ENCODE assay signal across 12 mouse cellular contexts in genomic region chr8:69396196-69396595, GRCm38 (mm10). TPM values are rescaled to one million over a fixed set of nuclear protein-coding genes. Genes with fewer than 3 reads are reported as not detected.
DNase-seq lines count a peak whose midpoint lies in the region; ATAC-seq and TF ChIP-seq lines count a peak whose summit lies in the region.
"Had no signal": no experiment of that assay in that cellular context is flagged by ENCODE, and none has a peak within 500 bp of the region (broad histone marks: within the 10 kb centered on the region; RNA-seq: fewer than 3 reads in every experiment).

No protein-coding gene starts in this region.

- no peak for ATAC-seq in forebrain, embryonic 14.5 days
- no peak for ATAC-seq in forebrain, embryonic 12.5 days (ENCODE audit: low FRiP score)
- no peak for ATAC-seq in liver, postnatal 0 days
- ATAC-seq in neural tube, embryonic 13.5 days (ENCODE audit: low read depth) = no peak
- no peak for ATAC-seq in activated CD4-positive, CD25-positive, alpha-beta regulatory T cell, adult 4 months

- peak overlapping the region; percentile 53; the same call in 1 of the 2 replicates for H3K4me2 ChIP-seq in forebrain, embryonic 14.5 days (ENCODE audit: low read length)
- H3K4me2 ChIP-seq in forebrain, embryonic 12.5 days = no peak overlapping the region
- H3K4me2 ChIP-seq in liver, postnatal 0 days (ENCODE audit: low read depth, low read length) = no peak overlapping the region; the same call in 1 of the 2 replicates
- H3K4me2 ChIP-seq in neural tube, embryonic 13.5 days = peak overlapping the region; percentile 66

- H3K27ac ChIP-seq in forebrain, embryonic 14.5 days (ENCODE audit: low read depth, low read length) = no peak overlapping the region
- H3K27ac ChIP-seq in forebrain, embryonic 12.5 days = no peak overlapping the region
- no peak overlapping the region for H3K27ac ChIP-seq in liver, adult 2 months (replicated peaks; ENCODE audit: insufficient read depth, low read depth, low read length)
- H3K27ac ChIP-seq in liver, postnatal 0 days (ENCODE audit: low read depth) = no peak overlapping the region
- peak overlapping the region; percentile 98; the same call in 1 of the 2 replicates for H3K27ac ChIP-seq in neural tube, embryonic 13.5 days (replicated peaks)

- H3K27me3 ChIP-seq in forebrain, embryonic 14.5 days (replicated peaks; ENCODE audit: control insufficient read depth, insufficient read depth, low read length) = no peaks in the 10 kb centered on the region
- H3K27me3 ChIP-seq in forebrain, embryonic 12.5 days = no peaks in the 10 kb centered on the region
- no peaks in the 10 kb centered on the region for H3K27me3 ChIP-seq in liver, adult 2 months (ENCODE audit: control insufficient read depth, insufficient read depth, low read length)
- no peaks in the 10 kb centered on the region for H3K27me3 ChIP-seq in liver, postnatal 0 days (ENCODE audit: insufficient read depth, low read length)
- no peaks in the 10 kb centered on the region for H3K27me3 ChIP-seq in neural tube, embryonic 13.5 days

- no peak for DNase-seq in forebrain, embryonic 14.5 days (ENCODE audit: low spot score)
- DNase-seq in liver, adult 2 months (ENCODE audit: extremely low read depth, low read depth, low spot score) = peak; percentile 67
- no peak for DNase-seq in liver, postnatal 0 days
- peak; percentile 9 for DNase-seq in induced T-regulatory cell, adult 2 months (ENCODE audit: low read depth)
- DNase-seq in spleen, postnatal 10 days (ENCODE audit: low spot score in 2 of 2) = no peak

- H3K9me3 ChIP-seq in forebrain, embryonic 14.5 days (replicated peaks; ENCODE audit: control insufficient read depth, low read length) = peaks cover 13% of the 10 kb centered on the region
- H3K9me3 ChIP-seq in forebrain, embryonic 12.5 days = peaks cover 11% of the 10 kb centered on the region
- H3K9me3 ChIP-seq in liver, postnatal 0 days (ENCODE audit: low read length) = no peaks in the 10 kb centered on the region; the same call in 1 of the 2 replicates
- H3K9me3 ChIP-seq in neural tube, embryonic 13.5 days = peaks cover 17% of the 10 kb centered on the region

- H3K9ac ChIP-seq in forebrain, embryonic 14.5 days (ENCODE audit: low read length) = no peak overlapping the region
- H3K9ac ChIP-seq in forebrain, embryonic 12.5 days = no peak overlapping the region
- no peak overlapping the region for H3K9ac ChIP-seq in liver, adult 2 months (ENCODE audit: low read depth, low read length)
- no peak overlapping the region for H3K9ac ChIP-seq in liver, postnatal 0 days (replicated peaks)
- H3K9ac ChIP-seq in neural tube, embryonic 13.5 days = 0 out of 2 replicates have a peak overlapping the region, but pooled peaks have one; percentile 26

- H3K36me3 ChIP-seq in forebrain, embryonic 14.5 days (ENCODE audit: control insufficient read depth, insufficient read depth, low read length) = 0 out of 2 replicates have a peak, but pooled peaks cover under 1% of the 10 kb centered on the region
- H3K36me3 ChIP-seq in forebrain, embryonic 12.5 days (replicated peaks) = peaks cover 24% of the 10 kb centered on the region
- H3K36me3 ChIP-seq in liver, adult 2 months (ENCODE audit: control insufficient read depth, insufficient read depth, low read length) = no peaks in the 10 kb centered on the region
- H3K36me3 ChIP-seq in liver, postnatal 0 days (replicated peaks; ENCODE audit: insufficient read depth, low read length) = no peaks in the 10 kb centered on the region
- H3K36me3 ChIP-seq in neural tube, embryonic 13.5 days = peaks cover 20% of the 10 kb centered on the region

- no peak for TF ChIP-seq CTCF in liver, adult 2 months (IDR thresholded peaks at IDR 0.05; ENCODE audit: low read depth, low read length)
- no peak for TF ChIP-seq CTCF in liver, postnatal 0 days (IDR thresholded peaks at IDR 0.05; ENCODE audit: low read depth)

- no peak overlapping the region for H3K4me3 ChIP-seq in forebrain, embryonic 14.5 days (ENCODE audit: low read depth, low read length)
- no peak overlapping the region for H3K4me3 ChIP-seq in forebrain, embryonic 12.5 days (replicated peaks)
- H3K4me3 ChIP-seq in liver, adult 2 months (ENCODE audit: insufficient read depth, low read depth, low read length) = no peak overlapping the region
- H3K4me3 ChIP-seq in liver, postnatal 0 days (ENCODE audit: low read depth, low read length) = no peak overlapping the region
- H3K4me3 ChIP-seq in neural tube, embryonic 13.5 days = peak overlapping the region; percentile 73; the same call in 1 of the 2 replicates

- H3K4me1 ChIP-seq in forebrain, embryonic 14.5 days (ENCODE audit: control insufficient read depth, insufficient read depth, low read length) = 0 out of 2 replicates have a peak, but pooled peaks cover 2% of the 10 kb centered on the region
- peaks cover 12% of the 10 kb centered on the region for H3K4me1 ChIP-seq in forebrain, embryonic 12.5 days
- peaks cover 13% of the 10 kb centered on the region; the same call in 1 of the 2 replicates for H3K4me1 ChIP-seq in liver, adult 2 months (ENCODE audit: control insufficient read depth, insufficient read depth, low read length)
- peaks cover 11% of the 10 kb centered on the region for H3K4me1 ChIP-seq in liver, postnatal 0 days (ENCODE audit: insufficient read depth)
- H3K4me1 ChIP-seq in neural tube, embryonic 13.5 days (replicated peaks) = peaks cover 22% of the 10 kb centered on the region

- H3K79me2 ChIP-seq in liver, adult 2 months (ENCODE audit: control insufficient read depth, insufficient read depth, low read length) = peaks cover 20% of the 10 kb centered on the region; the same call in 1 of the 2 replicates

- TF ChIP-seq EP300 in liver, postnatal 0 days (IDR thresholded peaks at IDR 0.05; ENCODE audit: low read depth) = no peak

- 76% methylated on average over 6 of the region's 6 CpGs for WGBS in forebrain, embryonic 14.5 days
- WGBS in forebrain, embryonic 12.5 days = 82% methylated on average over 6 of the region's 6 CpGs
- WGBS in liver, adult 2 months = 47% methylated on average over 6 of the region's 6 CpGs
- 62% methylated on average over 6 of the region's 6 CpGs for WGBS in liver, postnatal 0 days (ENCODE audit: insufficient replicate concordance)
- WGBS in neural tube, embryonic 13.5 days = 82% methylated on average over 6 of the region's 6 CpGs

- TF ChIP-seq POLR2A in liver, adult 2 months (IDR thresholded peaks at IDR 0.05; ENCODE audit: extremely low read depth, insufficient read depth, low read length) = no peak

RNA-seq across cellular contexts. Expression of gene Gm9495, which starts 57.2 kb away (rescaled TPM):
- polyA plus RNA-seq in forebrain, embryonic 14.5 days (2014; fragmentation: Nextera tagmentation; extraction: Ambion mirVana) = not detected in 2 replicates
- 0.09 TPM in 1 of 2 replicates, not detected in the other for polyA plus RNA-seq in forebrain, embryonic 12.5 days (2016; fragmentation: Nextera tagmentation; extraction: Ambion mirVana)
- not detected in 2 replicates for total RNA-seq in liver, adult 2 months (2014; rRNA removed)
- polyA plus RNA-seq in liver, adult 2 months (2012; rRNA removed) = not detected in 2 replicates
- not detected in 2 replicates for polyA plus RNA-seq in liver, postnatal 0 days (2015; fragmentation: Nextera tagmentation; extraction: Ambion mirVana)
- polyA plus RNA-seq in neural tube, embryonic 13.5 days (2015; fragmentation: Nextera tagmentation; extraction: Ambion mirVana) = not detected in 2 replicates
- polyA plus RNA-seq in activated CD4-positive, CD25-positive, alpha-beta regulatory T cell, adult 4 months (2017; shearing (Covaris generic)) = under 1 TPM in 1 of 2 experiments, not detected in 1; 0.24 TPM
- total RNA-seq: left cerebral cortex, postnatal 25 days; megakaryocyte, adult 5-6 weeks had no signal
- polyA plus RNA-seq: heart, postnatal 0 days; large intestine, adult 2 months had no signal

Comparison
In these comparisons a context has a peak if more than half of its experiments do, and no peak if none do; other contexts are left out.
1. DNase-seq: peak in liver, adult 2 months (single experiment) and induced T-regulatory cell, adult 2 months (single experiment); none in forebrain, embryonic 14.5 days (single experiment), liver, postnatal 0 days (single experiment) and spleen, postnatal 10 days (0 of 2).
2. H3K4me2 ChIP-seq: peak in forebrain, embryonic 14.5 days (single experiment) and neural tube, embryonic 13.5 days (single experiment); none in forebrain, embryonic 12.5 days (single experiment) and liver, postnatal 0 days (single experiment).